Mouse (Mus musculus) left cerebral cortex, adult 18-20 months (tissue): ENCODE measurements around the gene Sult5a1. TPM values are rescaled to one million over a fixed set of nuclear protein-coding genes. Genes with fewer than 3 reads are reported as not detected.
"Not testable (repeated sequence)": the region's sequence is repeated elsewhere in the genome, so short reads cannot be mapped to it uniquely, and the experiment has no call there.

Experiments used
- DNase-seq, 2 experiments: peaks; one replicate each; pipeline ENCODE4 v3.0.0; 2021 to 2022; ENCODE audit warnings: low spot score in 2 of 2, mixed read lengths in 1 of 2
- total RNA-seq, 2 experiments: library from RNA; stranded (reverse); gene quantifications; 2 replicates each; pipeline ENCODE4 v1.2.3; 2021

The Sult5a1 gene
- total RNA-seq, 2 experiments from 2014 or later: 0.51 TPM; not detected in 1

DNA sequence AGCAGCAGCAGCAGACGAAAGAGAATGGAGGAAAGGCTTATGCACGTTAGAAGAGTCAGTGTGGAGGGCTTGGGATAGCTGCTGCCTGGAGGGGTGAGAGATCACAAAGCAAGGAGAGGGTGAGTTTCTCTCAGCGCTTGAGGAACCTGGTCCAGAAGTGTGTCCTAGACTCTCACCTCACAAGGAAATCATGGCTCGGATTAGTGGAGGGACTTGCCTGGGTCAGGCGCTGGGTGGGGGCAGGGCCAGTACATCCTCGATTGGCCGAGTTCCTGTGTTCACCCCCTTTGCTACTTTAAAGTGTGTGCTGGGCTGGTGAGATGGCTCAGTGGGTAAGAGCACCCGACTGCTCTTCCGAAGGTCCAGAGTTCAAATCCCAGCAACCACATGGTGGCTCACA lies 22.3 kb downstream of the Sult5a1 start:
- DNase-seq: no peak

DNA sequence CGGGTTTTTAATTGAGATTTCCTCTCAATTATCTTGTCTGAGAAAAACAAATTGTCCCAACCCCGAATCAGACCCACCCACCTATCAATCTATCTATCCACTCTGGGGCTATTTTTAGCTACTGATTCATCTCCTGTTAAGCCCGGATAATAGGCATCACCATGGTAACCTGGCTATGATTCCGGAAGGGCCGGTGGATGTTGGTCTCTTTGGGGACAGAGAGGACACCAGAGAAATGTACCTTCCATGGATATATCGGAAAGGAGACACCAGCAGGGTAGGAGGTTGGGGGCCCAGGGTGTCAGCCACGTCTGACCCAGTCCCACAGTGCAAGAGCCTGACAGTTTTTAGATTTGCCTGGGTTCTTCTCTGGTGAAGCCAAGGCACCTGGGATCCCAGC lies 22.7 kb downstream of the Sult5a1 start:
- DNase-seq: no peak

DNA sequence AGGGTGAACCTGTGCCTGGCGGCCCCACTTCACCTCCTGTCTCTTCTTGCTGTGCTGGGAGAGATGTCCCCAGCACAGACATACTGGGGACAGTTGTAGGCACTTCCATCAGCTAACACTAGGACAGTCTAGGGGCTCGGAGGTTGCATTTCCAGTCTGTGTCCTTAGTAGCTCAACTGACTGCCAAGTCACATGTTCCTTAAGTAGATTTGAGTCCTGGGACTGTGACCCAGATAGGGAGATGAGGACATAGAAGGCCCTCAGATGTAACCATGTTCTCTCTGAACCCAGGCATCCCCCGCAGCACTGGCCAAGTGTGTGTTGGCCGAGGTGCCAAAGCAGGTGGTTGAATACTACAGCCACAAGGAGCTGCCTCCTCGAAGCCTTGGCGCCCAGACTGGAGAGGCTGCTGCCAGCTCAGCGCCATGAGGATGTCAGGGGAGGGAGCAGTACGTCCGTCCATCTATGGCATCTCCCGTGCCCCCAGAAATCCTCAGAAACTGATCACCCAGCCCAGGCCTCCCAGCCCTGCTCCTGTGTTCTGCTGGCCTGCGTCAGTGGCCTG lies 23.9 kb downstream of the Sult5a1 start:
- DNase-seq: no peak

DNA sequence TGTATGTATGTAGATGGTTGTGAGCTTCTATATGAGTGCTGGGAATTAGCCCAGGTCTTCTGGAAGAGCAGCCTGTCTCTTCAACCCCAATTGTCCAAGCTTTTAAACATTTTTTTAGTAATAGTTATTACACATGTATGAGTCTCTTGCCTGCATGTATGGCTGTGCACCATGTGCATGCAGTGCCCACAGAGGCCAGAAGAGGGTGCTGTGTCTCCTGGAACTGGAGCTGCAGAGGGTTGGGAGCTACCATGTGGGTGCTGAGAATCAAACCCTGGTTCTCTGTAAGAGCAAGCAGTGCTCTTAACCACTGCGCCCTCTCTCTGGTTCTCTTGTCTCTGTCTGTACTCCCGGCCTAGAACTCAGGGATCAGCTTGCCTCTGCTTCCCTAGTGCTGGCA lies 25.2 kb downstream of the Sult5a1 start:
- no peak for DNase-seq

DNA sequence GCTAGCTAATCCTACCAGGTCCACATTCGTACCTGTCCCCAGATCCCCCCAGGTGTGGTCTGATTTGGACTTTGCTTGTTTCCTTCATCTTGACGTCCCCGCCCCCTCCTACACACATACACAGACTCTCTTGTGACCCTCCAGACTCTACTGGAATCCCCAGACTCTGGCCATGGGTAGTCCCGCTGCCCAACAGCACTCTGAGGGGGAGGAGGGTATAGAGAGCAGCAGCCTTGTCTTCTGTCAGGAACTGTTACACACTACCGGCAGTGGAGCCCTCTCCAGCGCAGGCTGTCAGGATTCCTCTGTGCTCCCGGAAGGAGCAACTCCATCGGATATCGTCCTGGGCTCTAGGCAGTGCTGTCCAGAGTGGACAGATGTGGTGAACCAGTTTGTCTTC lies 27.1 kb downstream of the Sult5a1 start:
- no peak for DNase-seq

DNA sequence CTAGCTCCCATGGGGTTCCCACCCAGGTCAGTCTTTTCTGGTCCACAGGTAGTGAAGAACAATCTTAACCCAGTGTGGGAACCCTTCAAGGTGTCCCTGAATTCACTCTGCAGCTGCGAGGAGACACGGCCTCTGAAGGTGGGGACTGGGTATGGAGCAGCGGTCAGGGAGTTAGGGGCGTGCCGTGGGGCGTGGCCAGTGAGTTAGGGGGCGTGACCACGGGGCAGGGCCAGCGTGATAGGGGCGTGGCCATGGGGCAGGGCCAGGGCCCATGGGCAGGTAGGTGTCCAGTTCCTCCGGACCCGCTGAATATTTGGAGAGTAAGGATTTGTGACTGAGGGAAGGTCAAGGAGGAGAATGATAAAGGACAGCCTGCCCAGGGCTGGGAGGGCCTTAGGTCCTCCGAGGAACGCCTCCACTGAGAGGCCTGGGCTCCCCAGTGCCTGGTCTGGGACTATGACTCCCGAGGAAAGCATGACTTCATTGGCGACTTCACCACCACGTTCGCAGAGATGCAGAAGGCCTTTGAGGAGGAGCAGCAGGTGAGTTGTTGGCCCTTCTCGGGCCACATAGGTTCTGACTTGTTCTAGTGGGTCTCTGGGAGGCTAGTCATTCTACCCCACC lies 31.8 kb downstream of the Sult5a1 start:
- no peak for DNase-seq

DNA sequence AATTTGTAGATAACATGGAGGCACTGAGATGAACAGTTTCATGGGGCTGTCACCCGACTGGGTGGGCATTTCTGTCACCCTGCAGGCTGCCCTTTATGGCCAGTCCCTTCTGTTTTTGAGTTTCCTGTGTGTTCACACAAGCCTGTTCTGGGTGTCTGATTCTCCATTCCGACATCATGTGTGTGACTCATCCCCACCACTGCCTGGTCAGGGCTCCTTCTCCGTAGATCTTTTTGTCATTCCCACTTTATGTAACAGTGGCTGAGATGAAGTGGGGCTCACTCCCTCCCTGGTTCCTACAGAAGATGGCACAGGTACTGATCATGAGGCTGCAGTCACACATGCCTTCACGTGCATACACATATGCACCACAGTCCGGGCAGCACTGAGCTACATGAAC lies 35.4 kb downstream of the Sult5a1 start:
- no peak for DNase-seq

DNA sequence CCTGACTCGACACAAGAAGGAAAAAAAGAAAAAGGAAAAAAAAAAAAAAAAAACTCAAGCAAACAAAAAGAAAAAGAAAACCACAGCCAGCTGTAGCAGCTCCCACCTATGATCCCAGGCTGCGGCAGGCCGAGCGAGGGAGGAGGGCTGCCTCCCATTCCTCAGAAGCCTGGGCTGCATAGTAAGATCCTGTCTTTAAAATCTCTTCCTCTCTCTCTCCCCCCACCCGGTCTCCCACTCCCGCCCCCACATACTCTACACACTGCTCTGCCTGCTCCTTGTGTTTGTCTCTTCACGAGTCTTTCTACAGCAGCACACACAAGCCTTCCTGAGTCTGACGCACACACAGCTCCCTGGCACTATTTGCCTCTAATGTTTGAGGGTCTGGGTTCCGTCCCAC lies 36.1 kb downstream of the Sult5a1 start:
- no peak for DNase-seq

DNA sequence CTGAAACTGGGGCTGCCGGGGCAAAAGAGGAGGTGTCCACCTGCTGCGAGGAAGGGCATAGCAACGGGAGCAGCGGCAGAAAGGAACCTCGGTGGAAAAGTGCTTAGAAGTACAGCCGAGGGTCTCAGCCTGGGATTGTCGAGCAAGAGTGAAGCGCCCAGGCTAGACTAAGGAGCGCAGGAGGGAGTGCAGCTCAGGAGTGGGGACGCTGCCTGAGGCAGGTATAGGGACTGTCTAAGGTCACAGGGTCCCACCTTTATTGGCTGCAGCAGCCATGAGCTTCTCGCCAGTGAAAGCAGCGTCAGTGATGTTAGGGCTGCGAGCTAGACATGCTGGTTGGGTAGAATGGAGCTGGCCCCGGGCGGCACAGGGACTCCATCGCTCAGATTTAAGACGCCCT lies 40.4 kb downstream of the Sult5a1 start:
- DNase-seq: no peak

DNA sequence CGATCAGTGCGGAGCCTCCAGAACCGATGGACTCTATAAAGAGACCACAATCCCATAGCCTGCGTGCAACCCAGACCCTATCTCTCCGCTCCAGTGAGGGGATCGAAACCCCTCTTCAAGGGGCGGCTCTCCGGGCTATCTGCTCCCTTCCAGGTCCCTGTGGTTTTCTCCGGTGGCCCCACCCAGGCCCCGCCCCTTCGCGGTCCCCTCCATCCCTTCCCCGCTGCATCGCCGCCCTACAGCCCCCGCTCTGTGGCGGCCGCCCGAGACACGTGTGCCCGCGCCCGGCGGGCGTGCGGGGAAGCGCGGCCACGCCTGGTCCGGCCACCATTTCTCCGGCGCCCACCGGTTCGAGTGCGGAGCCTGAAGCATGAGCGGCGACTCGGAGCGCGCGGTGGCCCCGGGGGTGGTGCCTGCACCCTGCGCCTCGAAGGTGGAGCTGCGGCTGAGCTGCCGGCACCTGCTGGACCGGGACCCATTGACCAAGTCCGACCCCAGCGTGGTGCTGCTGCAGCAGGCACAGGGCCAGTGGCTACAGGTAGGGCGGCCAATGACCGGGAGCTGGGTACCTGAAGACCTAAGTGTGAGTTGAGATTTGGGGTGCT lies 40.9 kb downstream of the Sult5a1 start, which contains the start of gene Cpne7:
Gene Cpne7 (plus strand): TSS at position 248 of the 605 bp plus-strand sequence.
- no peak for DNase-seq

DNA sequence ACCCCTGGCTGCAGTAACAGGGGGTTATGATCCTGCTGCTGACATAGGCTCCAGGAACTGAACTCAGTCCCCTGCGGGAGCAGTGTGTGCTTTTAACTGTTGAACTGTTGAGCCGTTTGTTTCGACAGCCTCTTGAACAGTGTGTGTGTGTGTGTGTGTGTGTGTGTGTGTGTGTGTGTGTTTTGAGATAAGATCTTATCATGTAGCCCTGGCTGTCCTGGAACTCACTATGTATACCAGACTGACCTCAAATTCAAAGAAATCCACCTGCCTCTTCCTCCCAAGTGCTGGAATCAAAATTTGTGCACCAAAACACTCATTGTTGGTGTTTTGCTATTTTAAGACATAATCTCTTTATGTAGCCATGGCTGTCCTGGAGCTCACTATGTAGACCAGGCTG lies 43.5 kb downstream of the Sult5a1 start:
- no peak for DNase-seq

DNA sequence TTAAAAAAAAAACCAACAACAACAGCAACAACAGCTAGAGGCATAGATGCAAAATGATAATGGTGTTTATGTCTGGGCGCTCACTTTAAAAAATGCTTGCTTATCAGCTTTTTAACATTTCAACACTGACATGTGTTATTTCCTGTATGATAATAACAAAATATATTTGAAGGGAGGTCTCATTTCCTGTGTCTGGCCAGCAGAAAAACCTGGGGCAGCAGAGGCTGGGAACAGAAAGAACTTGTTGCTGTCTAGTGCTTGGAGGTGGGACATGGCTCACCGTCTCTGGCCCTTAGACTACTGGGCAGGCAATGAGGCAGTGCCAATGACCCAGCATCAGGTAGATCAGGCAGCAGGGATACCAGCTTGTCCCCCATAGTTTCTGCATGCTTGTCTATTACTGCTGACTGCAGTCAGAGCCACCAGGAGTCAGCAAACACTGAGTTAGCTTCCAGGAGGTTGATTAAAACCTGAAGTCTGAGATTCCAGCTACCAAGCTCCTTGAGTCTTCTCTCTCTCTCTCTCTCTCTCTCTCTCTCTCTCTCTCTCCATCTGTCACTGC lies 44.1 kb downstream of the Sult5a1 start:
- DNase-seq: no peak

DNA sequence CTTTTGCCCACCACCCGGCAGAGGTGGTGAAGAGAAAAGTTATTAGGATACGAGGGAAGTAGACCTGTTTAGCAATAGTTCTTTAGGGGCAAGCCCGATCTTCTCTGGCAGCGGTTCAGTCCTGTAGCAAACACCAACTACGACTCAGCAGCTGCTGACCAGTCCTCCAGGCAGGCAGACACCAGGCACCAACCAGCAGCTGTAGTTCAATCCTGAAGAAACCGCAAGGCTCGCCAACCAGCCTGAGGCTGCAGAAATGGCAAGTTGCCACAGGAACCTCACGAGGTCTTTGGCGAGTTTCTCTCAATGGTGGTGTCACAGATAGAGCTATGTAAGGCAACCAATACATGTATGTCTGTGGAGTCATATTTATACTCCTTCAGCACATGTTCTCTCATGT lies 45.2 kb downstream of the Sult5a1 start:
- DNase-seq: no peak

DNA sequence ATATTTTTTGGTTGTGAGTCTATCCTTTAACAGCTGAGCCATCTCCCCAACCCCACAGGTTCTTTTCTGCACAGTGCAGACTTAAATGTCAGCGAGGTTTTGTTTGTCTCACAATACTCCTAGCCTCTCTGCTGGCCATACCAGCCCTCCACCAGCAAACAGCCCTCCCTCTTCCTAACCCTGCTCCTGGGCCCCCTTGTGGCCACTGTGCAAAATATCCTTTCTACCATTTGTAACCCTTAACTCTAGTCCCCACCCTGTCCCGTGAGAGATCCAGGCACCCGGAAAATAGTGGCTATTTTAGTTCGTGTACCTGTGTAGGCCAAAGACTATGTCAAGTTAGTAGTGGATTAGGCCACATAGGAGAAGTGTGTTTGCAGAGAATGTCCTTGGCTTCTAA lies 47.5 kb downstream of the Sult5a1 start:
- peak in 1 of 2 experiments; percentile 33 for DNase-seq

DNA sequence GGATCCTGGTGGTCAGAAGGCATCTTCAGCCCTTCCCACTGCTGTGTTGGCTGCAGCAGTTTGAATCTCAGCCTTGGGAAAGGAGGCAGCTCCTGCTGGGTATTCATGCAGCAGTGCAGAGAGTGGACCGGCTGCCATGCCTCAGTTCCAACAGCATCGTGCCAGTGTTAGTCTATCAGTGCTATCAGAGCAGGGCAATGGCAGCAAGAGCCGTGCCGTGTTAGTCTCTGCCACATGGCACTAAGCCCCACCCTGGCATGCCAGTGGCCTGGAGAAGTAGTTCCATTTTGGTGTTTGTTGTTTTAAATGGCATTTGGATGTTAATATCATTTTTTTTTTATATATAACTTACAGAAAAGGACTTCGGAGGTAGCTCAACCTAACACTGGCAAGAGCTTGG lies 49.2 kb downstream of the Sult5a1 start:
- no peak for DNase-seq

DNA sequence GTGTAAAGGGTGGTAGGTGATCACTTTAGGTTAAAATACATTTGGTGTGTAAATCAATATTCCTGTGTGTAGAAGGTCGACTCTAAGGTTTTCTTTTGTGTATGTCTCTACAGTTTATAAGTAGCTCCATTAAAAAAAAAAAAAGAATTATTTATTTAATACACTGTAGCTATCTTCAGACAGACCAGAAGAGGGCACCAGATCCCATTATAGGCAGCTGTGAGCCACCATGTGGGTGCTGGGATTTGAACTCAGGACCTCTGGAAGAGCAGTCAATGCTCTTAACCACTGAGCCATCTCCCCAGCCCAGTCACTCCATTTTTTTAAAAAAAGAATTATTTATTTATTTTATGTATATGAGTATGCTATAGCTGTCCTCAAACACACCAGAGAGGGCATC lies 50.1 kb downstream of the Sult5a1 start:
- DNase-seq: no peak

DNA sequence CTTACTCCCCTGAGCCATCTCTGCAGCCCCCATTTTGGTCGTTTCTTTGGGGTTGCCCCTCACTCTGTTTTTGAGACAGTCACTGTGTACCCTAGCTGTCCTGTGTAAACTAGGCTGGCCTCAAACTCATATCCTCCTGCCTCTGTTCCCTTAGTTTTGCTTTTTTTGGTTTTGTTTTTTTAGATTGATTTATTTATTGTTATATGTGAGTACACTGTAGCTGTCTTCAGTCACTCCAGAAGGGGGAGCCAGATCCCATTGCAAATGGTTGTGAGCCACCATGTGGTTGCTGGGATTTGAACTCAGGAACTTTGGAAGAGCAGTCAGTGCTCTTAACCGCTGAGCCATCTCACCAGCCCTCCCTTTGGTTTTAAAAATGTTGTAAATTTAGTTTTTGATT lies 51.6 kb downstream of the Sult5a1 start:
- no peak for DNase-seq

DNA sequence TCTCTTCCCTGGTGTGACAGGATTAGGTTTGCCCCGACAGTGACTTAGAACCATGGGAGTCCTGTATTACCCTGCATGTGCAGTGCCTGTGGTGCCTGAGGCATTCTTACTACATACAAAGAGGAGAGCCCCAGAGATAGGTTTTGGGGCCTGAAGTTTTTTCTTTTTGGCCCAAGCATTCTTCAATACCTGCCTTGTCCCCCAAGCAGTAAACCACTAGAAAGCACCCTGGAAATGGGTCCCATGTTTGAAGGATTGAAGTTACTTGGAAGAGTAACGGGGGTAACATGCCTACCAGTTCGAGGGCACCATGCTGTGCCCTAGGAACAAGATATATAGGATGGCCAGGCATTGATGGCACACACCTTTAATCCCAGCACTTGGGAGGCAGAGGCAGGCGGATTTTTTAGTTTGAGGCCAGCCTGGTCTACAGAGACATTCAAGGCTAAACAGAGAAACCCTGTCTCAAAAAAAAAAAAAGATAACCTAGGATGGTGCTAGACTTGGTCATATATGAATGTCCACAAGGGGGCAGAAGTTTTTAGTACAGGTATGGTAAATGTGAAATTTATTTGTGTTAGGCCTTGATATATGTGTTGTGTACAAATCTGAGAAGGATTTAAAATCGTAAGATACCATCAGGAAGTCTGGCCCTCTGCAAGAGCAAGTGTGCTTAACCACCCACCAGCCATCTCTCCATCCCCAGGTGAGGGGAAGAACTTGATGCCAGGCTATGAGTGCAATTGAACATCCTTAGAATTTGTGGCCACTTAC lies 52.4 kb downstream of the Sult5a1 start:
- DNase-seq: no peak

DNA sequence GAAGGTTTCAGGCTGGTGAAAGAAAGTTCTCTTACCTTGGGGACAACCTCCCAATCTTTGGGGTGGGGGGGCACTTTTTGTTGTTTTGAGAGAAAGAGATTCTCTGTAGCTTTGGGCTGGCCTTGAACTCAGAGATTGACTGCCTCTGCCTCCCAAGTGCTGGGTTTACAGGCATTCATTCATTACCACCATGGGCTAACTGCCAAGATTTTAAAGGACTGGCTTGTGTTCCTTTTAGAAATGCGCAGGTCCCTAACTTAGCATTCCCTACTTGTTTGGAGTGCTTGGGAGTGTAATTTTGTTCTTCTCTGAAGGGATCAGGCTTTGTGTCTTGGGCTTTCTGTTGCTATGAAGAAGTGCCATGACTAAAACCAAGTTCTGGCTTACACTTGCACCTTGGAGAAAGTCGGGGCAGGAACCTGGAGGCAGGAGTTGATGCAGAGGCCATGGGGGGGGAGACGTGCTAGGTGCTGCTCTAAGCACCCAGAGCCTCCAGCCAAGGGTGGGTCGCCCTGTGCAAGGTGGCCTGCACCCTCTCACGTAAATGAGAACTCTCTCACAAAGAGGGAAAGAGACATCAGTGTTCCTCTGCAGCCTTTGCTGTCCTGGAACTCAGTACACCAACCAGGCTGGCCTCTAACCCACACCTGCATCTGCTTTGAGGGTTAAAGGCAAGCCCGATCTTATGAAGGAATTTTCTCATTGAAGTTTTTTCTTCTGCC lies 53.9 kb downstream of the Sult5a1 start:
- no peak for DNase-seq

DNA sequence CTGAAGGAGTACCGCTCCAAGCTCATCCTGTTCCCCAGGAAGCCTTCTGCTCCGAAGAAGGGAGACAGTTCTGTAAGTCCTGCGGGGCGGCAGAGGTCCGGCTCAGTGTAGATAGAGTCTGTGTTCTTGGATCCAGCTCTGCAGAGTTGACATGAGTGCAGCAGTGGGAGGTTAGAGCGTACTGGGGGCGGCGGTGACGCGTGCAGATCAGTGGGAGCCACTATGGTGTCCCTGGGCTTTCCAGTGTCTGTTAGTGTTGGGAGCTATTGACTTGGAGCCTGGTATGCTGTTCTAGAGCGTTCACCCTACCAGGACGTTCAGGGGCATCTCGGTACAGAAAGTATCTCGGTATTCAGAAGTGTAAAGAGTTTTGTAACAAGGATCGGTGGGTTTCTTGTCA lies 54.8 kb downstream of the Sult5a1 start:
- DNase-seq: no peak

DNA sequence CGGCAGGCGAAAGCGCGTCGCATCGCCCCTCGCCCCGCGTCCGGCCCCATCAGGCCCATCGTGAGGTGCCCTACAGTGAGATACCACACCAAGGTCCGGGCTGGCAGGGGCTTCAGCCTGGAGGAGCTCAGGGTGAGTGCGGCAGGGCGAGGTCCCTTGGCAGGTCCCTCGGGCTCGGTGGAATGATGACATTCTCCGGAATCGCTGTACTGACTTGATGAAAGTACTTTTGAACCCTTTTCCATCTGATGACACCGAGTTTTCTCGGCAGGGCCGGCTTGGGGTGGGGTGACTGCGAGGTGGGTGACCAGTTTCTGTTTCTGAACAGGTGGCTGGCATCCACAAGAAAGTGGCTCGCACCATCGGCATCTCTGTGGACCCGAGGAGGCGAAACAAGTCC lies 55.3 kb downstream of the Sult5a1 start:
- DNase-seq: not testable (repeated sequence)
